Mouse (Mus musculus) erythroid progenitor cell, adult 5-6 weeks (primary cell): ENCODE measurements around the gene Fam71e2. TPM values are rescaled to one million over a fixed set of nuclear protein-coding genes. Genes with fewer than 3 reads are reported as not detected.
A peak's percentile ranks its signal among the peaks of the same experiment; 100 is the strongest.

Source experiments
- ATAC-seq: replicated peaks from 2 replicates; pipeline ENCODE4 v1.8.0; 2016; ENCODE audit warnings: moderate number of reproducible peaks, mild to moderate bottlenecking, moderate TSS enrichment, inconsistent platforms; ENCODE audit not compliant: poor library complexity, low FRiP score, severe bottlenecking
- total RNA-seq, 2 experiments: library from RNA; stranded (forward) in 1 of 2; stranded (reverse) in 1 of 2; fragments of 150-400 nt in 1 of 2; fragments of 186-747, 209-891 nt in 1 of 2; gene quantifications; 2 replicates each; pipeline versions ENCODE4 v1.2.3 to v1.2.4; 2015 to 2017; ENCODE audit warnings: low replicate concordance in 2 of 2

Fam71e2 gene
- total RNA-seq, 2 experiments from 2014 or later, result not detected

DNA sequence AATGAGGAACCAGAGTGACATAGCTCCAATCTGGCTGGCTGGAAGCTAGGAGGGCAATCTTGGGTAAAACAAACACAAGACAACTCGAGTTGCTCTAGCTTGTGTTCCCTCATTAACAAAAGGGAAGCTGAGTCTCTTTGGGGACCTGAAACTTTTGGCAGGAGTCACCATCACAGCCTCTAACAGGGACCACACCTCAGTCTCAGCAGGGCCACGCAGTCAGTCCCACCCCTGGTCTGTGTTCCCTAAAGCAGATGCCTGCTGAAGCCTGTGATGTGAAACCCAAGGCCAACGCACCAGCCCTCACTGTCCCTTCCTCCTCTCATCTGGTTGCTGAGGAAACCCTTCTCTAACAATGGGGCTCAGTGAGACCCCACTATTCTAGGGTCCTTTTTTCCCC, 11.0 kb upstream of the Fam71e2 start:
- no peak for ATAC-seq

DNA sequence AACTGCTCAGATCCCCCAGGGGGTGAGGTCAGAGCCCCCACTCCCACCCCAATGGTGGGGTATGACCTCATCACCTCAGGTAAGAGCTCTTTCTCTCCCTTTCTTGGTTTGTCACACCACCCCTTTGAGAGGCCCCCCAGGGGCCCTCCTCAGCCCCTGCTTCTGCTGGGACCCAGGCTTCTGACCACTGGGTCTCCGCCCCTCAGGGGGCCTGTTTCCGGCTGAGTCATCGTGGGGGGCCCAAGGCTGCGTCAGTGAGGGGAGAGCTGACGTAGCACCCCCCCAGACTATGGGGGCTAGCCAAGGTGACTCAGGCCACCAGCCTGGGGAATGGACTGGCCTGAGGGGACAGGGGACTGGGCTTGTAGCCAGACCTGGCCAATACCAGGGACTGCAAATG, 8.8 kb upstream of the Fam71e2 start:
- no peak for ATAC-seq

DNA sequence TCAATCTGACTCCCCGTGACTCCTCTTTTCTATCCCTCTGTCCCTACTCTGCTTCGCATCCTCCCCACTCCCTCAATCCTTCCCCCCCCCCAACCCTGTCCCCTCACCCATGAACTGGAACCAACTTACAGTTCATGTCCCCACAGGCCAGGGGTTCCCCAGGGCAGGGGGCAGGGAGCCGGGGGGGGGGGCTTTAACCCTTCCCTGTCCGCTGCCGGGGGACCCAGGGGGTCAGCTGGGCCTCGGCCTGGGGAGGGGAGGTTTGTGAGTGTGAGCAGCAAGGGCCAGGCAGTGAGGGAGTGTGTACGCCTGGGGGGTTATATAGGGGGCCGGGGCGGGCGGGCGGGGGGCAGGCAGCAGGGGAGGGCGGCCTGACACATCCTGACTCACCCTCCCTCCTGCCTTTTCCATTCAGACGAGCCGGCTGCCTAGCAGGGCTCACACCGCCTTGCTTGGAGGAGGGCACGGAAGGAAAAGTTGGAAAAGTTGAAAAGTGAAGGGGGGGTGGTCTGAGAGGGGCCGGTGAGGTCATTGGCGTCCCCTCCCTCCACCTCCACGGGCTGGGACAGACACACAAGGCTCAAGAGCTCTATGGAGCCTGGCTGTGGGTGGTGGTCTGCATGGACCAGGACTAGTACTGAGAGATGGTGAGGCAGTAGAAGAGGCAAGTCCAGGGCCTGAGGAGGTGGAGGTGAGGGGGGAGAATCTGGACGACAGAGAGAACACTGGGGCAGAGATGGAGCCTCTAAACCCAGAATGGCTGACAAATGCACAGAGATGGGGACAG, 6.9 kb upstream of the Fam71e2 start:
- no peak for ATAC-seq

DNA sequence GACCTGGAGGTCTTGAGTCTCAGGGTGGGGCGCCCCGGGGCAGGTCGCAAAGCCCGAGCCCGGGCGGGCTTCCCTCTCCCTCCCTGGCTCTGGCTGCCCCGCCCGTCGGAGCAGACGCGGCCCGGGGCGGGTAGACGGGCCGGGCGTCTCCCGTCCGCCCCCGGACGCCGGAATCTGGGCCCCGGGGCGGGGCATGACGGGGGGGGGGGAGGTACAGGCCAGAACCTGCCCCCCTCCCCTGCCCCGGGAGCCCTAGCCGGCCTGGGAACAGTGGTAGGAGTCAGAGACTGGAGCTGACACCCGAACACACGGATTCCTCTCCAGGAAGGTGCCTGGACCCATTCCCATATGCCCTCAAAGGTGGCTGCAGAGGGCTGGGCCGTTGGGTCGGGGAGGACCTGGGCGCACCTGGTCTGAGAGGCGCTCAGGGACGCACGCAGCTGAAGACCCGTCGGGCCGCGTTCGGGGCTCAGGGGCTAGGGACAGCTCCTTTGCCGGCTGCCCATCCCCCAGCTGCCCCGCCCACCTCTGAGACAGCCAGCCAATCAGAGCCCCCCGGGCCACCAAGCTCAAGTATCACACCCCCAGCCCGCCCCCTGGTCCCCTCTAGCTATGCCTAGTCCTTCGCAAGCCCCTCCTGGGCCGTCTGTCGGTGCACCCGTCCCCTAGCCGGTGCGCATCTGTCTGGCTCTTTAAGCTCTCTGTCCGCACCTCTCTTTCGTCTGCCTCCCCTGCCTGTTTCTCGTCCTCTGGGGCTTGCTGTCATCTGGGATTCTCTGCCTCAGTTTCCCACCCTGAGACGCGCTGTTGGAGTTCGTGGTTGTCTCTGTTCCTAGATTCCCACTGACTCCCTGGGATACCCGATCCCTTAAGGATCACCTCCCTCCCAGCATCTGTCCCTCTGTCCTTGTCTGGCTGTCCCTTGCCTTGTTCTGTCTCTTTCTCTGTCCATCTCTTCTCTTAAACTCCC, 6.0 kb upstream of the Fam71e2 start:
- ATAC-seq, result no peak

DNA sequence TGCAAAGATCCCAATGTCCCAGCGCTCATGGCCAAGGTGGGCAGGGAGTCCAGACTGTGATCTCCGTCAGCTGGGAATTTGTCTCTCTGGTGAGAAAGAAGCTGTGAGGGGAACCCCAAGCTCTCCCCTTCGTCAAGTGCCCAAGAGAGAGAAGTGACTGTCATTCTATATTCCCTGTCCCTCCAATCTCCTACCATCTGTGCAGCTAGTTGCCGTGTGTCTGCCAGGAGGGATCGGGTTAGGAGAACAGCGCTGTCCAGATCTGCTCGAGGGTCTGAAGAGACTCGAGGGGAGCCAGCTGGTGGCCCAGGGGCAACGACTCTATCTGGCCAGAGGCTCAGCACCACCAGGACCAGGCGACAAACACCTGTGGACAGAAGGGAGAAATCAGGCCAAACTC, 5.0 kb upstream of the Fam71e2 start:
- no peak for ATAC-seq

DNA sequence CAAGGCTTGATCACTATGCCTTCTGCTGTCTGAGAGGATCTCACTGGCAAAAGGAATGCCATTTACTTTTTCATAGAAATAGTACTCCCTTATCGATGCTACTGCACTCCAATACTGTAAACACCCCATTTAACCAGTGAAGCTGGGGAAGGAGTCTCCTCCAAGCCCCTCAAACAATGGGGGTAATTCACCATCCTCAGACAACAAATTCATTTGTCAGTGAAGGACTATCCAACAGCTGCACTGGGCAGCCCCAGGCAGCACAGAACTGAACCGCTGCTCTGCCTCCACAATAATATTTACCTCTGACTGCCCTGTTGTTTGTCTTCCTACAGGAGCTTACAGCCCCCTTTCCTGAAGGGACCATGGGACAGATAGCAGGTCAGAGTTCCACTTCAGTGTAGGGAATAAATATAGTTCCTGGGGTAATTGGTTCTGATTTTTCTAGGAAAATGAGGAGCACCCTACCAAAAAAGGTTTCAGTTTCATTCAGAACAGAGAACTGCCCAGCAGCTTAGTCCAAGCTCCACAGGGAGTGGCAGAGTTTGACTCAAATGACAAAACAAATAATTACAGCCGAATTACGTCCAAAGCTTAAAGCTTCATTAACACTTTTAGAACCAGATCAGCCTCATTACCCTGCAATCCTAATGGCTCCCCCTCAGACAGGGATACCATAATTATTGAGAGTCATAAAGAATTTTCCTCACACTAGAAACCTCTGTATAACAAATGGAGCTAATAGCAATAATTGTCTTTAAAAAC, 6.0 kb downstream of the Fam71e2 start:
- no peak for ATAC-seq

DNA sequence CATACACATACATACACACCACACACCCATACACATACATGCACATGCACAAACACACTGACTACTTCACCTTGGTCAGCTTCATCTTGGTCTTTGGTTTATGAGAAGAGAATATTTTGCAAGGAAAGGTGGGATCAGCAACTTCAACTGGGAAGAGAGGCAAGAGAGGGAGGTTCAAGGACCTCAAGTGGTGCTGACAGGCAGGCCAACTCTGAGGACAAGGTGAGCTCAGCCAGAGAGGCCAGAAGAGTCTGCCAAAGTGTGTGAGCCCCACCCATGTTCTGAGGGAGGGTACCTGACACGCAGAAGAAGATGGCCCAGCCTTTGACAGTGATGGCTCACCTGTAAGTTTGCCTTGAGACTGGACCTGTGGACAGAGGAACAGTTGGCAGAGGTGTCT, 11.4 kb downstream of the Fam71e2 start:
- ATAC-seq, result no peak

DNA sequence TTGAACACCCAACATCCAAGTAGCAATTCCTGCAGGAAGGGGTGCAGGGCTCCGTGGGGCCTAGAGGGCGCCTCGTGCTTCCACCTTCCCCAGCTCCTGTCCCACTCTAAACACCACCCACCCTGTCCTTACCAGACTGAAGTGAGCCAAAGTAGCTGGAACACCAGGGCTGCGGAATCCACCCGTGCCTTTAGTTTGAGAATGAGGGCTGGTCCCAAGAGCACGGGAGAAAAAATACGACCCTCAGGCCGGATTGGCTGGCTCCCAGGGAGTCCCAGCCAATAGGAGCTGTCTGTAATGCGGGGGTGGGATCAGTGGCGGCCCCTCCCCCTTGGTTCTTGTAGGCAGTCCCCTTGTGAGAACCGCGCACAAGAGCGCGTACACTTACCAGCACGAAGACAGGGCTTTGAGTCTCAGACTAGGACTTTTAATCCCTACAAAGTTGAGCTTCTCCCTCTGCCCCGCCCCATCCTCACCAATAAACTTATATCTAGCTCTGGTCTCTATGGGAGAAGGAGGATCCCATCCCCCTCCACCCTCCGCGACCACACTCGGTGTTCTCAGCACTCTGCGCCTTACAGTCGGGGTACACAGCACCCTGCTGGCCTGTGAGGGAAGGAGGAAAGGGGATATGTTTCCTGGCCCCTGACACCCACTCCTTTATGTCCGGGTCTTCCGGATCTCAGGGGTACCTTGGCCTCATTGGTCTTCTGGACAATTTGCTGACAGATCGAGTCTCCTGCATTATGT, 18.1 kb downstream of the Fam71e2 start, which contains the start of gene Cox6b2:
Gene Cox6b2, minus strand, starts transcription at position 274 of the 750 bp plus-strand sequence.
- ATAC-seq, result peak; percentile 70

DNA sequence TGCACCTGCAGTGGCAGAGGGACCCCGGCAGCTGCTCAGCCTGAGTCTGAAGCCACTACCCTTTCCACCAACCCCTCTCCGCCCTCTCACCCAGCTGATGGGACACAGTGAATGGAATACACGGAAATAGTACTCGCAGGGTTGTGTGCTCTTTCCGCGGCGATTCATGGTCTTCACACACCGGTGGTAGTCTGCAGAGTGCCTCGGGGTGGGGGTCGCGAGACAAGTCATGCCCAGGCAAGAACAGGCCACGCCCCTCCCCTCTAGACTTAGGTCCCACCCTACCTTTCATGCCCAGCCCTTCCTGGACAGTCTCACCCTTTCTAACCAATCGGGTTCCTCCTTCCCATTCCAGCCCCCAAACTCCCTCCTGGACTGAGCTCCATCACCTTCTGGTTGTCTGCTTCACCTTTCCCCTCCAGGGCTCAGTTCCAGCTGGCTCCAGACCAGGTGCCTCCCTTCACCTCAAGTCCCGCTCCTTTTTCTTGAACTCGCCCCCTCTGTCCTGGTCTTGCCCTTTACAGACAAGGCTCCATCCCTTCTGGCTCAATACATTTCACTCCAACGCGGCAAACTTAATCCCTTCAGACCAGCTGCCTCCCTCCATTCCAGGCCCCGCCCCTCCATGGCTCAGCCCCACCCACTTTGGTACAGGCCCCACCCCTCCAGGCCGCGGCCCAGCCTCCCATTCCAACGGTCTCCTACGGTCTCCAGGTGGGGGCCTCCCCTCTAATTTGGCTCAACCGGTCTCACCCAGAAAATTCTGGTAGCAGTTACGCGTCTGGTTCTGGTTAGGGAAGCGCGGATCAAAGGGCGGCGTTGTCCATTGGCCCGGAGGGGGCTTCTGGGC, 18.9 kb downstream of the Fam71e2 start:
- ATAC-seq, result peak; percentile 74

DNA sequence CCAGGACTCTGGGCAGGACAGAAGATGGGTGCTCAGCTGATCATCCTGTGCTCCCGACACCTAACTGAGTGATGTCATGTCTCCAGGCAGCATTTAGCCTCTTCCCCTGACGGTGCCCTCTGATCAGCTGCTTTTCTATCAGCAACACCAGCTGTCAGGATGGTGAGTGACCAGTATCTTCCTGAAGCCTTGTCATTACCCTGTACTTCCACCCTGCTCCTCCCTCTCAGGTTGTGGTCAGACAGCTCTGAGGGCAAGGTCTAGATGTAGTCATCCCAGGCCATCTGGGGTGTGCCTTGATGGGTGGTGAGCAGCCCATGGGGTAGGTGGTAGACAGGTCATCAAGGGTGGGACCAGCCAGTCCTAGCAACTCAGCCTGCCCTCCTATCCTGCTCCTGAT, 21.9 kb downstream of the Fam71e2 start:
- peak; percentile 20 for ATAC-seq

DNA sequence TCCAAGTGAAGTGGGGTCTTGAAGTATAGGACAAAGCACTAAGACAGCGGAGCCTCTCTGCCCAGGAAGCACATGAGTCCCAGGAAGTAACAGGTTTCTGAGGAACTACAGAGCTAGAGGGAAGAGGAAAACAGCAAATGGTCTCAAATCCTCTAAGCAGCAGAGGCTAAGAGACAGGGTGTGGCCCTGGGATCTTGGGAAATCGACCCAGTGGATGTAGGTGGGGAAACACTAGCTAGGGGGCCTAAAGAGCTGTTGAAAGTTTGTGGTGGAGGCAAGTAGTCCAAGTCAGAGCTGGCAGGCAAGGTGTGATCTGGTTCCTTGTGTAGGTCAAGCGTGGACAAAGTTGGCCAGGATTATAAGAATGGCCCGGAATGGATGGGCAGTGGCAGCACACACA, 22.8 kb downstream of the Fam71e2 start:
- no peak for ATAC-seq

DNA sequence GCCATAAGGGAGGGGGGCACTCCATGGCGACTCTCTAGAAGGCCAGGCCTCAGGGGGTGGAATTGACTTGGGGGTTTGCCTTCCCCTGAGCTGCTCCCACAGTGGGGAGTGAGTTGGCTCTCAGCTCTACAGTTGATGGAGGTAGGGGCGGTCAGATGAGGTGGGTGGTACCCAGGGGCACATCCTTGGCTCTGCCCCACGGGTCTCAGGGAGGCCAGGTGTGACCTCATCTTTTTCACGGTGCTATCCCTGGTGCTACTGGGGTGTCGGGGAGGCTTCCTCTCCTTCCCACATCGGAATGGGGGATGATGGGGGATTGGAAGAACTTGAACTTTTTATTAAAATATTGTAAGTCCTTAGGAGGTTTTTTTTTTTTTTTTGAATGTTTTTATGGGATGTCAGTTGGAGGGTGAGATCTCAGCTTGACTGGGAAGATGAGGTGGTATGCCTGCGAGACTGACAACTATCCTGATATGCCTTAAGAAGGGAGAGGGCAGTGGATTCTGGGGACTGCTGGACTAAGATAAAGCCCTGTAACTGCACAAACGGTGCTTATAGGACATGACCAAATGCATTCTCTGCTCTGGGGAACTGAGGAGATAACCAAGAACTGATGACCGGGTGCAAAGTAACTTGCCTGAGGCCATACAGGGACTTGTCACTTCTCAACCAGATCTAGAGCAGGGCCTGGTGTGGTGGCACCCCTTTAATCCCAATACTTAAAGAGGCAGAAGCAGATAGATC, 23.8 kb downstream of the Fam71e2 start:
- ATAC-seq, result peak; percentile 61

DNA sequence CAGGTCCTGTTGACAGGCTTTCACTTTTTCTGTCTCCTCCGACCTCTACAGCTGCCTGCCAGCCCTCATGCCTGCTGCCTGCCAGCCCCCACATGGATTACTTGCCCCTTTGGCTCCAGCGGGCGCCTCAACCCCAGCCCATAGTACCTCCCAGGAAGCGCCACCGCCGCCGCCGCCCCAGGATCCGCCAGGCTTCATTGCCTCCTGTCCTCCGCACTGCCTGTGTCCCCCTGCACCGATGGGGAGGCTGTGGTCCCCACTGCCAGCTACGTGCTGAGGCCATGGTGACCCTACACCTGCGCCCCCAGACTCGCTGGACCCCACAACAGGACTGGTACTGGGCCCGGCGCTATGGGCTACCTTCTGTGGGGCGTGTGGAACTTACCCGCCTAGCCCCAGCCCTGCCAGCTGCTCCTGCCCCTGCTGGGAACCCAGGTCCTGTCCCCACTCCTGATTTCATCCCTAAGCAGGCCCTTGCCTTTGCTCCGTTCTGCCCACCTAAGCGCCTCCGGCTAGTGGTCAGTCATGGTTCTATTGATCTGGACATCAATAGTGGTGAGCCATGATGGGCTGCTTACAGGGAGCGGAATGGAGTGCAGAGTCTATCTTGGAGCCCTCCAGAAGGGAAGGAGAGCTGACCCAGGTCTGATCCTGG, 24.6 kb downstream of the Fam71e2 start:
- no peak for ATAC-seq

DNA sequence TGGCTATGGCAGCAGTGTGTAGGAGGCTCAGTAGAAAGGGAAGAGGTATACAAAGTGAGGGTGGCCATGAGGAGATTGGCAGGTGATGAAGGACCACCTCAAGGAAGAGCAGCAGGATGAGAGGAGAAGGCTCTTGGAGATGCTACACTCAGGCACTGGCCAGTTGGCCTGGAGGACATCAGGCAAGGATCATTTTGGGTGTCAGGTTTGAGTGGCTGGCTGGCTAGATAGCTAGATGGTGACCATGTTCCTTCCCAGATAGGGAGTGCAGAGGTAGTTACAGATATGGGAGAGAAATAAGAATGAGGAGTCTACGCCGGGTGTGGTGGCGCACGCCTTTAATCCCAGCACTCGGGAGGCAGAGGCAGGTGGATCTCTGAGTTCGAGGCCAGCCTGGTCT, 26.2 kb downstream of the Fam71e2 start:
- no peak for ATAC-seq

DNA sequence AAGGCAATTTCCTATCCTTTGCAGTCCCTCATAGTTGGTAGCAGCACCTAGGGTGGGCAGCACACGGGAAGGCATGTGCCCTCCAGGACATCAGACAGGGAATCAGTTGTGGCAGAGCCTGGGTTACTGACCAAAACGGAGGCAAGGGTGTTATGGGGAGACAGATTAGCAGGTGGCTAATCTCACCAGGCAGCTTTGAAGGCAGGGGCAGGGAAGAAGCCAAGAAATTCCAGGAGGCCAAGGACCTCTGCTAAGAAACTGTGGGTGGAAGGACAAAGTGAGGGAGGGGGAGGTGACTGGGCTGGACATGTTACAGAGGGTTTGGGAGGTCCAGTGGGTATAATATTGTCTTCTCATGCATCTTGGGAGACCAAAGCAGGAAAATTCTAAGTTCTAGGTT, 27.7 kb downstream of the Fam71e2 start:
- ATAC-seq, result no peak

DNA sequence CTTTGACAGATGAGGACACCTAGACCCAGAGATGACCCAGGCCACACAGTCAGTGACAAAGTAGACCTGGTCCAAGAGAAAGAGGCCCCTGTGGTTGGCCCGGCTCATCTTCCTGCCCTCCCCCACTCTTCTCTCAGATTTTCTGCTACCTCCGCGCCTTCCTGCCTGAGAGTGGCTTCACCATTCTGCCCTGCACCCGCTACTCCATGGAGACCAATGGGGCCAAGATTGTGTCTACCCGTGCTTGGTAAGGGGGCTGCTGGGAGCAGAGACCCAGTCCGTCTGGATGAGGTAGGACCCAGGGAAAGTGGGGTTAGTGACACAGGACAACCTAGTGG, 28.7 kb downstream of the Fam71e2 start:
- ATAC-seq, result no peak

DNA sequence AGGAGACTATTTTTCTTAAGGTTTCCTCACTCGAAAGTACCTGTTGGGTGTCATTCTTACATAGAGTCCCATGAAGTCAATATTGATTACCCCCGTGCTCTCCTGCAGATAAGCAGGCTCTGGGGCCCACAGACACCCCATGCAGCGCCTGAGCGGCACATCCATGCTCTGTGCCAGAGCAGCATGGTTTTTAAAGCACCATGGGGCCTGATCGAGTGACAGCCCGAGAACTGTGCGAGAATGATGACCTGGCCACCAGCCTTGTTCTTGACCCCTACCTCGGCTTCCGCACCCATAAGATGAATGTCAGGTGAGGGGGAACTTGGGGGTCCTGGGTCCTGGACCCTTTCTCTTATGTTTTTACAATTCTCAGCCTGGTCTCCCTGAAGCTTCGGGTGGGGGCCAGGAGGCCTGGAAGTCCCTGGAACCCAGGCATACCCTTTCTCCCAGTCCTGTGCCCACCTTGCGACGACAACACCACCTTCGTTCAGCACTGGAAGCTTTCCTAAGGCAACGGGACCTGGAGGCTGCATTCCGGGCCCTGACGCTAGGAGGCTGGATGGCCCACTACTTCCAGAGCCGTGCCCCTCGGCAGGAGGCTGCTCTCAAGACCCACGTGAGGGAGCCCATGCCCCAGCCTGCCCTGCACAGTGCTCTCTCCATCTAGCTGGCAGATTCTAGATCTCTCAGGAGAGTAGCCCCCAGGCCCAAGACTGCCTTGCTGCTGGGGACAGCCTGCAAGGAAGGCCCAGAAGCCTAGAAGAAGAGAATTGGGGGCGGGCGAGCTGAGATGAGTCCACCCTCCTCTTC, 29.2 kb downstream of the Fam71e2 start:
- no peak for ATAC-seq
